Mouse (Mus musculus) embryo, embryonic 9.5 days (tissue): ENCODE data around the gene Mast1.
A peak's percentile ranks its signal among the peaks of the same experiment; 100 is the strongest.

Experiments used
- DNase-seq: peaks from one replicate; pipeline ENCODE4 v3.0.0-alpha.2; 2017; ENCODE audit errors: extremely low spot score

Gene Mast1

GRCm38 (mm10) chr8:84943699-84944098 lies 6.5 kb upstream of the Mast1 start:
- DNase-seq, result no peak

- no peak for DNase-seq
These were observed 694 bp upstream of the Mast1 start for GRCm38 (mm10) chr8:84937620-84938485.

GRCm38 (mm10) chr8:84936041-84936961 lies 858 bp downstream of the Mast1 start:
- no peak for DNase-seq

- DNase-seq, result no peak
These were observed 1.7 kb downstream of the Mast1 start for GRCm38 (mm10) chr8:84935489-84935888.

GRCm38 (mm10) chr8:84934860-84935259 lies 2.3 kb downstream of the Mast1 start:
- no peak for DNase-seq

GRCm38 (mm10) chr8:84933767-84934559 lies 3.2 kb downstream of the Mast1 start:
- DNase-seq, result no peak

- no peak for DNase-seq
These were observed 6.6 kb downstream of the Mast1 start for GRCm38 (mm10) chr8:84930582-84930981.

GRCm38 (mm10) chr8:84928456-84929306 lies 8.5 kb downstream of the Mast1 start:
- peak; percentile 80 for DNase-seq

GRCm38 (mm10) chr8:84927513-84927912 lies 9.6 kb downstream of the Mast1 start:
- no peak for DNase-seq

- DNase-seq, result no peak
These were observed 11.6 kb downstream of the Mast1 start for GRCm38 (mm10) chr8:84925557-84925956.

GRCm38 (mm10) chr8:84921596-84921995 lies 15.6 kb downstream of the Mast1 start:
- DNase-seq, result no peak

- no peak for DNase-seq
These were observed 18.5 kb downstream of the Mast1 start for GRCm38 (mm10) chr8:84918646-84919045.

- no peak for DNase-seq
These were observed 19.4 kb downstream of the Mast1 start for GRCm38 (mm10) chr8:84917781-84918180.

- DNase-seq, result no peak
These were observed 21.9 kb downstream of the Mast1 start for GRCm38 (mm10) chr8:84915269-84915668.

- DNase-seq, result no peak
These were observed 23.2 kb downstream of the Mast1 start for GRCm38 (mm10) chr8:84913960-84914359.

- DNase-seq, result no peak
These were observed 23.7 kb downstream of the Mast1 start for GRCm38 (mm10) chr8:84913502-84913900.

GRCm38 (mm10) chr8:84912895-84913501 lies 24.2 kb downstream of the Mast1 start:
- peak; percentile 55 for DNase-seq

GRCm38 (mm10) chr8:84912391-84912790 lies 24.8 kb downstream of the Mast1 start:
- no peak for DNase-seq

GRCm38 (mm10) chr8:84911854-84912253 lies 25.3 kb downstream of the Mast1 start:
- no peak for DNase-seq

GRCm38 (mm10) chr8:84910551-84910950 lies 26.6 kb downstream of the Mast1 start:
- no peak for DNase-seq
